Mouse (Mus musculus) retina, postnatal 1 day (tissue): ENCODE measurements around the gene Epha3.
A peak's percentile ranks its signal among the peaks of the same experiment; 100 is the strongest.

Experiments
- DNase-seq: peaks from one replicate; pipeline ENCODE4 v3.0.0-alpha.2; 2012

Epha3 gene

GRCm38 (mm10) chr16:63650760-63651159, 213.2 kb downstream of the Epha3 start:
- no peak for DNase-seq

GRCm38 (mm10) chr16:63646577-63646976, 217.4 kb downstream of the Epha3 start:
- DNase-seq: no peak

- no peak for DNase-seq
Measured at GRCm38 (mm10) chr16:63642641-63643040, 221.3 kb downstream of the Epha3 start.

- no peak for DNase-seq
Measured at GRCm38 (mm10) chr16:63641603-63642002, 222.4 kb downstream of the Epha3 start.

GRCm38 (mm10) chr16:63638701-63639100, 225.3 kb downstream of the Epha3 start:
- DNase-seq: peak; percentile 26

GRCm38 (mm10) chr16:63633748-63634166, 230.2 kb downstream of the Epha3 start:
- DNase-seq: no peak

- no peak for DNase-seq
Measured at GRCm38 (mm10) chr16:63625229-63625628, 238.7 kb downstream of the Epha3 start.

- no peak for DNase-seq
Measured at GRCm38 (mm10) chr16:63621845-63622244, 242.1 kb downstream of the Epha3 start.

GRCm38 (mm10) chr16:63615396-63615795, 248.6 kb downstream of the Epha3 start:
- DNase-seq: no peak

- DNase-seq: no peak
Measured at GRCm38 (mm10) chr16:63613006-63613405, 251.0 kb downstream of the Epha3 start.

GRCm38 (mm10) chr16:63600229-63600628, 263.7 kb downstream of the Epha3 start:
- no peak for DNase-seq

GRCm38 (mm10) chr16:63594656-63595055, 269.3 kb downstream of the Epha3 start:
- DNase-seq: no peak

- no peak for DNase-seq
Measured at GRCm38 (mm10) chr16:63569746-63570145, 294.2 kb downstream of the Epha3 start.

GRCm38 (mm10) chr16:63566106-63566836, 297.7 kb downstream of the Epha3 start:
- DNase-seq: no peak

GRCm38 (mm10) chr16:63556410-63557146, 307.4 kb downstream of the Epha3 start:
- DNase-seq: peak; percentile 1

GRCm38 (mm10) chr16:63552531-63552930, 311.4 kb downstream of the Epha3 start:
- DNase-seq: no peak

GRCm38 (mm10) chr16:63539489-63539888, 324.5 kb downstream of the Epha3 start:
- DNase-seq: no peak

- peak; percentile 7 for DNase-seq
Measured at GRCm38 (mm10) chr16:63528821-63529220, 335.2 kb downstream of the Epha3 start.

- DNase-seq: no peak
Measured at GRCm38 (mm10) chr16:63517636-63518035, 346.3 kb downstream of the Epha3 start.

- no peak for DNase-seq
Measured at GRCm38 (mm10) chr16:63510069-63510468, 353.9 kb downstream of the Epha3 start.

GRCm38 (mm10) chr16:63506437-63506836, 357.5 kb downstream of the Epha3 start:
- no peak for DNase-seq

GRCm38 (mm10) chr16:63501456-63501855, 362.5 kb downstream of the Epha3 start:
- peak; percentile 44 for DNase-seq

- DNase-seq: peak; percentile 39
Measured at GRCm38 (mm10) chr16:63500975-63501393, 363.0 kb downstream of the Epha3 start.
